Mouse (Mus musculus) liver, embryonic 12.5 days (tissue): Measurements from ENCODE around the gene Gpc3. TPM values are rescaled to one million over a fixed set of nuclear protein-coding genes. Genes with fewer than 3 reads are reported as not detected.
A peak's percentile ranks its signal among the peaks of the same experiment; 100 is the strongest.

ENCODE experiments used
- ATAC-seq: fragments of 200-750 bp; cut with Nextera tagmentation; 2 replicates; pipeline ENCODE4 v1.8.0; 2017; ENCODE audit warnings: moderate number of reproducible peaks, mild to moderate bottlenecking, moderate library complexity
- H3K27ac ChIP-seq: fragments of 300-500 bp; sonication (generic); 2 replicates; pipeline ENCODE4 v1.5.1; 2016; ENCODE audit warnings: mild to moderate bottlenecking
- H3K27me3 ChIP-seq: fragments of 300-500 bp; sonication (generic); replicated peaks from 2 replicates; pipeline ENCODE4 v1.6.1; 2016; ENCODE audit warnings: mild to moderate bottlenecking, moderate library complexity
- H3K36me3 ChIP-seq: fragments of 300-500 bp; sonication (generic); 2 replicates; pipeline ENCODE4 v1.6.1; 2016; ENCODE audit warnings: mild to moderate bottlenecking, moderate library complexity
- H3K4me1 ChIP-seq: fragments of 300-500 bp; sonication (generic); 2 replicates; pipeline ENCODE4 v1.6.1; 2016
- H3K4me2 ChIP-seq: fragments of 300-500 bp; sonication (generic); 2 replicates; pipeline ENCODE4 v1.6.1; 2016; ENCODE audit warnings: mild to moderate bottlenecking, moderate library complexity
- H3K4me3 ChIP-seq: fragments of 300-500 bp; sonication (generic); 2 replicates; pipeline ENCODE4 v1.5.1; 2016; ENCODE audit warnings: mild to moderate bottlenecking, moderate library complexity
- H3K9ac ChIP-seq: fragments of 300-500 bp; sonication (generic); 2 replicates; pipeline ENCODE4 v1.6.1; 2016; ENCODE audit warnings: mild to moderate bottlenecking, moderate library complexity
- H3K9me3 ChIP-seq: fragments of 300-500 bp; sonication (generic); replicated peaks from 2 replicates; pipeline ENCODE4 v1.6.1; 2016; ENCODE audit warnings: mild to moderate bottlenecking, moderate library complexity
- WGBS: fragments of 180-500 bp; shearing (Covaris S2); methylation state at CpG from one replicate; pipeline ENCODE4 v1.1.7; 2016; ENCODE audit not compliant: insufficient replicate concordance; 5-methylcytosine and 5-hydroxymethylcytosine counted together
- polyA plus RNA-seq: library from polyadenylated mRNA; unstranded; fragments of >200 nt; fragmentation: Nextera tagmentation; extraction: Ambion mirVana; gene quantifications from 2 replicates; pipeline ENCODE4 v1.2.1, GENCODE M21; 2016

Gene Gpc3
- polyA plus RNA-seq, 1 experiment from 2014 or later, result 278 TPM

DNA sequence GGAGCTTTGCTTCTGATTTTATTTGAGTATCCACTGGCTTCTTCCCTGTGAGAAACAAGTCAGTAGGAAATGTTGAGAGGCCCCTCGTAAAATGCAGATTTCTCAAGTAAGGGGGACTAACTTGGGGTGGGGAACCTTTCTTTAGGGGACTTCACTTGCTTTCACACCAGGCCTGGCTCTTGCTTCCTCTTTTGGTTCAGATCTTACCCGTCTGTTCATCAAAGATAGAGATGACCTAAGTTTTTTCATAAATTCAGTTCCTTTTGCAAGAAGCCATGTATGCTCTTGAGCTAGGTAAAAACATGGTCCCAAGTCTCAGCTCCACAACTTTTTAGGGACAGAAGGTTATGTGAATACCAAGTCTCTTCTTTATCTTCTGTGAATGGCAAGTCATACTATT lies 164.6 kb downstream of the Gpc3 start:
- no peak overlapping the region for H3K27ac ChIP-seq
- no peak overlapping the region for H3K4me3 ChIP-seq
- 29% methylated on average over 2 of the region's 2 CpGs for WGBS
- H3K36me3 ChIP-seq, result no peaks in the 10 kb centered on the region
- H3K27me3 ChIP-seq, result no peaks in the 10 kb centered on the region
- H3K4me2 ChIP-seq, result no peak overlapping the region
- H3K4me1 ChIP-seq, result no peaks in the 10 kb centered on the region
- H3K9me3 ChIP-seq, result no peaks in the 10 kb centered on the region
- ATAC-seq, result no peak
- H3K9ac ChIP-seq, result no peak overlapping the region

DNA sequence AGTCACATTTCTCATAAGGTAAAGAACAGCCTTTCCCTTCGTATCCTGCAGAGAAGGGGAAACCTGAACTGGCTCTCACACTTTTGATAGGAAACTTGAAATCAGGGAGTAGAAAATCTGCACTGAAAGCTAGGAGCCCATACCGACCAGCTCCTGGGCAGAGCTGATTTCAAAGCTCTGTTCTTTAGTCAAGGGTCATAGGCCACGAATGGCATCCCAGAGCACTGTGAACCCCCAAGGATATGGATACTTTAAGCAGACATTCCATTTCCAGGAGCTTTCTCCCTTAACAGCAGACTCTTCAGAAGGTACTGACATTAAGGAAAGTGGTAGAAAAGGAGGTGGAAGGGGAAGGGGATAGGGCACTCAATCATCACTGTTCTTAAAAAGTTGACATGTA lies 165.3 kb downstream of the Gpc3 start:
- Histone ChIP-seq H3K27me3 (no peaks in the 10 kb centered on the region), H3K4me1 (no peaks in the 10 kb centered on the region), H3K4me2 (no peak overlapping the region), H3K4me3 (no peak overlapping the region), H3K36me3 (no peaks in the 10 kb centered on the region), H3K9ac (no peak overlapping the region), H3K9me3 (no peaks in the 10 kb centered on the region), H3K27ac (no peak overlapping the region)
- ATAC-seq, result no peak
- 40% methylated on average over 3 of the region's 3 CpGs for WGBS

DNA sequence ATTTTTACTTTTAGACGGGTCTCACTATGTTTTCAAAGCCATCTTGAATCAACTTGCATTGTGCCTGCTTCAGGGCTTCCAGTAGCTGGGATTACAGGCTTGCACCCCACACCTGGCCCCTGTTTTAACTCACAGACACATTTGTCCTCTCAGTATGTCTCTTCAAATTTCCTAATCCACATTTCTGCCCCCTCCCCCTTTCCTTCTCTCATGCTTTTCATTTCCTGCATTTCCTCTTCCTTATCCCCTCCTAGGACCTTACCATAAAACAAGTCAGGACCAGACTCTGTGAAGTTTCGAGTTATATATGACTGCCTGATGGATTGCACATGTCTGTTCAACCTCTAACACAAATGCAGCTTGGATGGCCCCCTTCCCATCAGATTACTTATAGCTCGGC lies 167.2 kb downstream of the Gpc3 start:
- Histone ChIP-seq H3K4me2 (no peak overlapping the region), H3K4me3 (no peak overlapping the region), H3K9me3 (no peaks in the 10 kb centered on the region), H3K27ac (no peak overlapping the region), H3K9ac (no peak overlapping the region), H3K27me3 (no peaks in the 10 kb centered on the region), H3K4me1 (no peaks in the 10 kb centered on the region), H3K36me3 (no peaks in the 10 kb centered on the region)
- ATAC-seq, result no peak
- 60% methylated on average over 3 of the region's 3 CpGs for WGBS

DNA sequence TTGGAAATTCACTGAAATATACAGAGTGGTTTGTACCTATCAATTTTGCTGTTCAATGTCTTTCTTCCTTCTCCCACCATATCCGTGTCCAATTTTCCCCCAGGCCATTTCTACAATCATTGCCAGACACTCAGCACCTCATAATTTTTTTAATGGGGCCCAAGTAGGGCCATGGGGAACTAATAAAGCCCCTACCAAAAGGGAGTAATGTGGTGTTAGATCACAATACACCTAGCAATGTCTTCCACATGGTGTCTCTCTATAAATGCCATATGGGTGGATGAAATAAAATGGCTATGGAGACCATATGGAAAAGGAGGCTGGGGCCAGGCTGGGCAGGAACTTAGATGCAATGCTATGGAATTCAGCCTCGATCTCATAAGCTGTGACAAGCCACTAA lies 168.8 kb downstream of the Gpc3 start:
- Histone ChIP-seq H3K36me3 (no peaks in the 10 kb centered on the region), H3K4me3 (no peak overlapping the region), H3K27me3 (no peaks in the 10 kb centered on the region), H3K4me2 (no peak overlapping the region), H3K9me3 (no peaks in the 10 kb centered on the region), H3K27ac (no peak overlapping the region), H3K4me1 (no peaks in the 10 kb centered on the region), H3K9ac (no peak overlapping the region)
- 59% methylated on average over 2 of the region's 2 CpGs for WGBS
- no peak for ATAC-seq

DNA sequence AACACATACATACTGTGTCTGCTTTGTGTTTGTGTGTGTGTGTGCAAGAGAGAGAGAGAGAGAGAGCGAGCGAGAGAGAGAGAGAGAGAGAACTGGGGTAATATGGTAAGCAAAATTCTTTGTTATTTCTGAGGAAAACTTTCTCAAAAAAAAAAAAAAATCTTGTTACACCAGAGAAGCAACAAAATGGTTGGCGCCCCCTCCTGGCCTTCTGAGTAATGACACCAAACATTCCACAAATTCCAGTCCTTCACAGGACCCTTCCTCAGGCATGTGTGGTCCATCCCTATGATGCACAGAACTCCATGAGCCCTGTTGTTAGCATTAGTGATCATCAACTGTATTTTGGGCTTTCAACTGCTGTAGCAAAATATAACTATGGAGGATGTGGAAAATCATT lies 172.0 kb downstream of the Gpc3 start:
- 44% methylated on average over 3 of the region's 3 CpGs for WGBS
- Histone ChIP-seq H3K4me2 (no peak overlapping the region), H3K9ac (no peak overlapping the region), H3K9me3 (no peaks in the 10 kb centered on the region), H3K36me3 (no peaks in the 10 kb centered on the region), H3K27ac (no peak overlapping the region), H3K27me3 (no peaks in the 10 kb centered on the region), H3K4me3 (no peak overlapping the region), H3K4me1 (no peaks in the 10 kb centered on the region)
- no peak for ATAC-seq

DNA sequence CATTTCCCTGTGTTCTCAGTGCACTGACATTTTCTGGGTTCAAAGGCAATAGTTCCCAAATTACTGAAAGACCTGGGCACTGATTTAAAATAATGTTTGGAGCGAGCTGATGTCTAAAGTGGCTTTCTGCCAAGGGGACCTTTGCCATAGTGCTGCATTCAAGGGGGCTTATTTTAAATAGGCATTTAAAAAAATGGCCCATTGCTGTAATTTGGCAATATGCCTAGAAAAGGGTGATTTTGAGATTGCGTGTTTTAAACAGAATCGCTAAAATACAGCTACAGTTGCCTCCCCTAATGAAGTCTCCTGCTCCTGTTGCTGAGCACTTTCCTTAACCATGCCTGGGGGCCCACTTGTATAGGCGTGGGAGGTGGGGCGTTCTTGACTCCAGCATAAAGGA lies 174.3 kb downstream of the Gpc3 start:
- Histone ChIP-seq H3K27me3 (no peaks in the 10 kb centered on the region), H3K27ac (no peak overlapping the region), H3K9ac (no peak overlapping the region), H3K9me3 (no peaks in the 10 kb centered on the region), H3K4me3 (no peak overlapping the region), H3K4me1 (no peaks in the 10 kb centered on the region), H3K4me2 (no peak overlapping the region), H3K36me3 (no peaks in the 10 kb centered on the region)
- ATAC-seq, result no peak
- 65% methylated on average over 5 of the region's 5 CpGs for WGBS

DNA sequence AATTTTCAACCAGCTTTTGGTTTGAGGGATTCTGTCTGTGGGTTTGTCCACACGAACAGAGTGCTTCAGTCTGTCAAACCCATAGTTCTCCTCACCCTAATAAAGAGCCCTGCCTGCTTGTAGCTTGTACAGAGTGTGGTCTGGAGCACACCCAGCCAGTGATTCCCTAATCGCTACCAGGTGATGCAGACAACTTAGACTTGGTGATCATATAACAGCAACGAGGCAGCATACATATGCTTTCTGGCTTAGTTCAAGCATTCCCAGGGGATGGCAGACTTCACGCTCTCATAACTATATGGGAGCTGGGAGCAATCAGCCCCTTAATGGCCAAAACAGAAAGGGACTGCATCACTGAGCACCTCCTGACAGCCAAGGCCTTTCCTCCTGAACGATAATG lies 188.1 kb downstream of the Gpc3 start:
- Histone ChIP-seq H3K4me1 (no peaks in the 10 kb centered on the region), H3K27ac (no peak overlapping the region), H3K9me3 (no peaks in the 10 kb centered on the region), H3K4me2 (no peak overlapping the region), H3K27me3 (no peaks in the 10 kb centered on the region), H3K4me3 (no peak overlapping the region), H3K36me3 (no peaks in the 10 kb centered on the region), H3K9ac (no peak overlapping the region)
- ATAC-seq, result no peak
- WGBS, result 65% methylated on average over 5 of the region's 5 CpGs

DNA sequence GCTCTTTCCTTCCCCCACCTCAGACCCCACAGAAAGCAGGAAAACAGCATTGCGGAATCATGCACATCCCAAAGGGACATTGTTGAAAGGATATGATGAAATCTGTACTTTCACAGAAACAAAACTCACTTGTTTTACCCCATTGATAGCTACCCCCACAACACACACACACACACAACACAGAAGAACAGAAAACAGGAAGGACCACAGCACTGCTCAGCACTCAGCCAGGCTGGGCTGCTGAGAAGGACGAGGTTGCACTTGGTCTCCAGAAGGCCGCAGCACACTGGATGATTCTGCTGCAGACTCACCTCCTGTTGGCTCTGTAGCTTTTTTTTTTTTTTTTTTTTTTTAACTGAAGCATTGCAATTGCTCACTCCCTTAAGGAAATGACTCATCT lies 193.9 kb downstream of the Gpc3 start:
- H3K9me3 ChIP-seq, result no peaks in the 10 kb centered on the region
- WGBS, result 69% methylated on average over 3 of the region's 3 CpGs

DNA sequence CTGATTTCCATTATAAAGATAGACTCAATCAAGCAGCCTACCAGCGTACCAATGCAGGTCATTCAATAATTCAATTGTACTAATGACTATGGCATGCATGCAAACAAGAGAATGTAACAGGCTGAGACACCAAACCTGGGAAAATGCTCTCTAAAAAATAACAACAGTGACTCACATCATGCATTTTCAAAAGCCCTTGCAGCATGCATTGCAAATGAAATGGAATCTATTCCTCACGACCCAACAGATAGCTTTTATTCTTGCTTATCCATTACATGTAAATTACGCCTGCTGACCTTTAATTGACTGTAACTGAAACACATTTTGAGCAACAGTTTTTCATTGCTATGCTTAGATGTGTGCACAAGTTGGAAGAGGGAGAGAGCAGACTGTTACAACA lies 200.8 kb downstream of the Gpc3 start:
- Histone ChIP-seq H3K36me3 (no peaks in the 10 kb centered on the region), H3K4me3 (no peak overlapping the region), H3K4me2 (no peak overlapping the region), H3K27ac (no peak overlapping the region), H3K9ac (no peak overlapping the region), H3K27me3 (no peaks in the 10 kb centered on the region; the same call in 1 of the 2 replicates), H3K4me1 (no peaks in the 10 kb centered on the region), H3K9me3 (no peaks in the 10 kb centered on the region)
- ATAC-seq, result no peak
- 69% methylated on average over 3 of the region's 3 CpGs for WGBS

More for the DNA sequence above, 193.9 kb downstream of the Gpc3 start:
- ATAC-seq, result no peak
- Histone ChIP-seq H3K27ac (no peak overlapping the region), H3K36me3 (no peaks in the 10 kb centered on the region), H3K4me1 (no peaks in the 10 kb centered on the region), H3K27me3 (no peaks in the 10 kb centered on the region), H3K9ac (no peak overlapping the region), H3K4me3 (no peak overlapping the region), H3K4me2 (no peak overlapping the region)

DNA sequence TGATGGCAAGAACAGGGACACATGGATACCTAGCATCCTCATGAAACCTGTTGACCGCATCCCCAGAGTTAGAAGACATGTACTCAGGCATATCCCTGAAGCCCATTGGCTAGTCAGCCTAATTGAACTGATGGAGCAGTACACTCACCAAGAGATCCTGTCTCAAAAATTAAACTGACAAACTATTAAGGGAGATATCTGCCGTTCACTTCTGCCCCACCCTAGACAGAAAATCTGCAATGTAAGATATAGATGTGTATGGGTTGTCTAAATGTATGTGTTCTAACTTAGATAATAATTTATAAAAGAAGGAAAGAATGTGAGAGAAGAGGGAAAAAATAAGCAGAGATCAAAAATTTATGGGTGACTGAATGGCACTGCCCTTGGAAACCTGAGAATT lies 212.6 kb downstream of the Gpc3 start:
- H3K27ac ChIP-seq, result no peak overlapping the region
- H3K9me3 ChIP-seq, result no peaks in the 10 kb centered on the region
- H3K4me1 ChIP-seq, result 0 out of 2 replicates have a peak, but pooled peaks cover 9% of the 10 kb centered on the region
- H3K4me3 ChIP-seq, result no peak overlapping the region
- no peak overlapping the region for H3K9ac ChIP-seq
- 58% methylated on average over 2 of the region's 2 CpGs for WGBS
- H3K36me3 ChIP-seq, result no peaks in the 10 kb centered on the region
- no peaks in the 10 kb centered on the region for H3K27me3 ChIP-seq
- ATAC-seq, result peak; percentile 76
- no peak overlapping the region for H3K4me2 ChIP-seq

DNA sequence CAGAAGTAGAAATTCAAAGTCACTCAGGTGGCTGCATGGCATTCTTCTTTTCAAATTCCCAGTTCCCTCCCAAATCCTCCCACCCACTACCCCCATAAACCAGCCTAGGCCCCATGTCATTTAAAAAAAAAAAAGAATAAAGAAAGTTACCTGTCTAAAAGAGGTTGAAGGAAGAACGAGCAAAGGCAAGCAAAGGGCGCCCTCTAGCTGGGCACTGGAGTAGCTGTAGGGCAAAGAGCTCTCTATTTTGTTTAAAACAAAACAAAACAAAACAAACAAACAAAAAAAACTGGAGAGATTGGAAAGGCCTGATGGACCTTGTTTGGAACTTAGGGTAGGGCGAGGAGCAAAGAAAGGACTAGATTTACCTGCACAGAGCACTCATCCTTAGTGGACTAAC lies 238.6 kb downstream of the Gpc3 start:
- Histone ChIP-seq H3K36me3 (no peaks in the 10 kb centered on the region), H3K4me1 (no peaks in the 10 kb centered on the region), H3K27ac (no peak overlapping the region), H3K9ac (no peak overlapping the region), H3K27me3 (no peaks in the 10 kb centered on the region), H3K4me3 (no peak overlapping the region), H3K9me3 (no peaks in the 10 kb centered on the region), H3K4me2 (no peak overlapping the region)
- 36% methylated on average over 3 of the region's 3 CpGs for WGBS
- no peak for ATAC-seq

DNA sequence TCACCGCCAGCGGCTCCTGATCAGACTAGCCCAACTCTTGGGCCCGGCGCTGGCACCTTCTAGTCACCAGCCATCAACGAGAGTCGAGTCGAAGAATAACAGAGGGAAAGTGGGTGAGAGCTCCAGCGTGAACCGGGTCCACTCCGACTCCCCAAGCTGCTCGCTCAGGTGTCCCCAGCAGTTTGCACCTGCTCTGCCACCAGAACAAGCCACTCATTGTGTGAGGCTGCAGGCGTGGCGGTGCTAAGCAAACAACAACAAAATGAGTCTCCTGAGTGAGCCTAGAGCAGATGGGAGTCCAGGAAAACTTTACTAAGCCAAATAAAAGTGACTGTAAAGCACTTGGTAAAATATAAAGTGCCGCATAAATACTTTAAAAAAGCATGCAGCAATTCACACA lies 239.5 kb downstream of the Gpc3 start:
- WGBS, result 79% methylated on average over 14 of the region's 14 CpGs

DNA sequence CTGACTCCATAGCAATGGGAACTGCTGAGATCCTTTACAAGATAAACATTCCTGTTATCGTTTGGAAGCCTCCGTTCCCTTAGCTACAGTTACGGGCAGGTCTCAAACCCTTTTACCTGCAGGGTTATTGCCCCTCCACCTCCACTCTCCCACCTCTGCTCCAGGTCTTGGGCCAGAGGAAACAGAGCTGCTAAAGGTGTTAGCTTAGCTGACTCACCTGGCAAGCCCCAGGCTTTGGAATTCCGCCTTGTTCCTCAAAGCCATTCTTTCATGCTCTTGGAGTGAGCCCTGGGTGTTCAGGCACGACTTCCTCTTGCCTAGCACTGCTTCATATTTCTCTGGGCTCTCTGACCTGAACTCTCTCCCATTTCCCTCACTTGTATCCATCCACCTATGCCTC lies 241.3 kb downstream of the Gpc3 start:
- H3K36me3 ChIP-seq, result no peaks in the 10 kb centered on the region
- H3K4me1 ChIP-seq, result no peaks in the 10 kb centered on the region
- H3K4me3 ChIP-seq, result no peak overlapping the region
- WGBS, result 66% methylated on average over 5 of the region's 5 CpGs
- no peak overlapping the region for H3K27ac ChIP-seq
- H3K27me3 ChIP-seq, result no peaks in the 10 kb centered on the region
- no peaks in the 10 kb centered on the region for H3K9me3 ChIP-seq
- no peak for ATAC-seq
- no peak overlapping the region for H3K4me2 ChIP-seq
- H3K9ac ChIP-seq, result no peak overlapping the region

More for the DNA sequence above, 239.5 kb downstream of the Gpc3 start:
- H3K4me3 ChIP-seq, result no peak overlapping the region
- H3K4me2 ChIP-seq, result no peak overlapping the region
- H3K27me3 ChIP-seq, result no peaks in the 10 kb centered on the region
- no peak overlapping the region for H3K27ac ChIP-seq
- H3K4me1 ChIP-seq, result no peaks in the 10 kb centered on the region
- H3K9me3 ChIP-seq, result no peaks in the 10 kb centered on the region
- ATAC-seq, result no peak
- no peak overlapping the region for H3K9ac ChIP-seq
- no peaks in the 10 kb centered on the region for H3K36me3 ChIP-seq
